Mouse (Mus musculus) layer of hippocampus, adult 2 months (tissue): Measurements from ENCODE around the gene Mtor. TPM values are rescaled to one million over a fixed set of nuclear protein-coding genes. Genes with fewer than 3 reads are reported as not detected.

Experiments used
- DNase-seq, 2 experiments: peaks; one replicate each; pipeline ENCODE4 v3.0.0; 2022; ENCODE audit warnings: low spot score in 2 of 2
- H3K27ac ChIP-seq: fragments of 200-600 bp; 2 replicates; pipeline ENCODE4 v1.8.1; 2022
- H3K4me3 ChIP-seq: fragments of 200-600 bp; 2 replicates; pipeline ENCODE4 v1.8.1; 2022; ENCODE audit warnings: mild to moderate bottlenecking
- CTCF ChIP-seq: fragments of 200-600 bp; conservative IDR thresholded peaks from 2 replicates; pipeline ENCODE4 v1.8.1; 2022; ENCODE audit warnings: antibody characterized with exemption, mild to moderate bottlenecking, moderate library complexity
- total RNA-seq, 2 experiments: library from RNA; stranded (reverse); gene quantifications; 2 replicates each; pipeline ENCODE4 v1.2.3; 2021

Mtor gene
- total RNA-seq, 2 experiments from 2014 or later = 95.2 to 100 TPM

- H3K27ac ChIP-seq = no peak overlapping the region
- no peak for TF ChIP-seq CTCF
Measured at GRCm38 (mm10) chr4:148531341-148531740, 82.9 kb downstream of the Mtor start.

DNA sequence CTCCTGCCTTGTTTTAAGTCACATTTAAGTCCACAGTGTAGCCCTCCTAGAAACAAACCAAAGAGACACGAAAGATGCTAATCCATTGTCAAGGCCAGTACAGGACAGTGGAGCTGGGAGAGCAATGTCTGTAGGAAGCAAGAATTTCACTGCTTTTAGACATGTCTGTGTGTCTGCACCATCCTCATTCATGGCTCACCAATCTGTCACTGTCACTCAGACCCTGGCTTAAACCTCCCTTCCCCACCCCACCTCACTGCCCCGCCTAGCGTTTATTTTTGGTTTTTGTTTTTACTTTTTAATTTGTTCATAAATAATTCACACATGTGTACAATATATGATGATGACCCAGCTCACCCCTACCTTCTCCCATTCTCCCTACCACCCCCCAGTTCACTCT is 84.1 kb downstream of the Mtor start:
- Histone ChIP-seq H3K4me3 (no peak overlapping the region), H3K27ac (no peak overlapping the region)
- TF ChIP-seq CTCF = no peak
- no peak for DNase-seq

More at GRCm38 (mm10) chr4:148531341-148531740, 82.9 kb downstream of the Mtor start:
- DNase-seq = no peak
- no peak overlapping the region for H3K4me3 ChIP-seq

DNA sequence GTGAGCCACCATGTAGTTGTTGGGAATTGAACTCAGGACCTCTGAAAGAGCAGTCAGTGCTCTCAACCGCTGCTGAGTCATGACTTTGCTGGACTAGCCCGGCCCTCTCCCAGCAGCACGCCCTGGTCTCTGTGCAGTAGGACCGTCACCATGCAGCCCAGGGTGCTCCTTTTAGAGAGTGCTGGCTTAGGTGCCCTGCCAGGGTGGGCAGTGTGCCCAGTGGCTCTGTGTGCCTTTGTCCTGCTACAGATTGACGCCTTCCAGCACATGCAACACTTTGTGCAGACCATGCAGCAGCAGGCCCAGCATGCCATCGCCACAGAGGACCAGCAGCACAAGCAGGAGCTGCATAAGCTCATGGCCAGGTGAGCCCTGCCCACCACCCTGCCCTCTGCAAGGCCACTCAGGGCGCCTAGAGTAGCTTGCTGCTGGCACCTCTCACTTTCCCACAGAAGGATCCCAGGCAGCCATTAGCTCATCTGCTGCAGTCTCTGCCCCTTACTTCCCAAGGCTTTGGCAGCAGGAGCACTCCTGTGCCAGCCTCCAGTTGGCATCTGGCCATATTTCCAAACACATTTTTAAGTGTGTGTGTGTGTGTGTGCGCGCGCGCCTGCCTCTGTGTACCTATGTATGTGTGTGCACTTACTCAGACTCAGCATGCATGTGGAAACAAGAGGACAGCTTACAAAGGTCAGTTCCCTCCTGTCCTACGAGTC is 85.4 kb downstream of the Mtor start:
- no peak for TF ChIP-seq CTCF
- DNase-seq = no peak
- peak overlapping the region; percentile 40; the same call in 1 of the 2 replicates for H3K27ac ChIP-seq
- no peak overlapping the region for H3K4me3 ChIP-seq

DNA sequence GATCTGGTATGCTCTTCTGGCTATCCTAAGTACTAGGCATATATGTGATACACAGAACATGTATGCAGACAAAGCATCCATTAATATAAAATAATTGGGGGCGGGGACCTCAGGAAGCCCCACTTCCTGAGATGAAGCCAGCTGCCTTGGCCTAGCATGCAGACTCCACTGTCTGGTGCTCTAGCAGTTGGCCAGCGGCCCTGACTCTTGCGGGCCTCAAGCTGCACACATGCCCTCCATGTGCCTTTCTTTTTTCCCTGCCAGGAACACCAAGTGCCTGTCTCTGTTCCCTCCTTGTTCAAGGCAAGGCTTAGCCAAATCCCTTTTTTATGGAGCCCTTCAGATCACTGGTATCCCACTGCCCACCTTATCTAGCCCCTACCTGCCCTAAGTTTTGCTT is 87.5 kb downstream of the Mtor start:
- no peak overlapping the region for H3K27ac ChIP-seq
- no peak for DNase-seq

GRCm38 (mm10) chr4:148549106-148549505 is 100.7 kb downstream of the Mtor start:
- H3K27ac ChIP-seq = no peak overlapping the region

More for the DNA sequence above, 87.5 kb downstream of the Mtor start:
- H3K4me3 ChIP-seq = no peak overlapping the region
- no peak for TF ChIP-seq CTCF

GRCm38 (mm10) chr4:148557766-148558165 is 109.4 kb downstream of the Mtor start:
- Histone ChIP-seq H3K4me3 (peak overlapping the region; percentile 85), H3K27ac (peak overlapping the region; percentile 100)
- DNase-seq = no peak
- no peak for TF ChIP-seq CTCF

More at GRCm38 (mm10) chr4:148549106-148549505, 100.7 kb downstream of the Mtor start:
- DNase-seq = no peak
- TF ChIP-seq CTCF = no peak
- H3K4me3 ChIP-seq = no peak overlapping the region

DNA sequence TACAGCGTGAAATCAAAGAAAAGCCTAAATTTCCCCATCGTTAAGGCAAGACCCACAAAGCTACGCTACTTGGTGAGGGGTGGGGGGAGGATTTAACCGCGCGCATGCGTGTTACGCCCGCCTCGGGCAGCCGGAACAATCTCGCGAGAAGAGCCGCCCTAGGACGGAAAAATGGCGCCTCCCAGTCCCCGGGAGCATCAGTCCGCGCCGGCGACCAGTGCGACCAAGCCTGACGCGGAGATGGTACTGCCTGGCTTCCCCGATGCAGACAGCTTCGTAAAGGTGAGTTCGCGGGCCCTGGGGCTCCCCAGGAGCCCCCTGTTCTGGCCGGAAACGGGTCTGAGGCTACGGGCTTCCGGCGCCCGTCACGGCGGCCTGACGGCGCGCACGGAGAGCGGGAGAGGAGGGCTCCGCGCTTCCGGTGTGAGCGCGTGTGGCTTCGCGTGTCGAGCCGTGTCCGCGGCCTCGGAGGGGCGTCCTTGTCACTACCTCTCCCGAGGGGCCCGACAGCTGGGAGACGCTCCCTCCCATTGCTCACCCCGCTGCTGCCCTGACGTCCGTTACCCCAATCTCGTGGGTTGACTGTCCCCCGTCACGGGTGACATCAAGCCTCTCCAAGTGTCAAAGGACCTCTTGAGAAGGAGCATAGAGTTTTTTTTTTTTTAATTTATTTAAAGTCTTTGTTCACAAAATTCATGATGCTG is 110.0 kb downstream of the Mtor start, which contains the start of gene Exosc10:
Gene Exosc10 (plus strand): TSS at position 133 of the 704 bp plus-strand sequence.
- DNase-seq = peak; percentile 79 to 84
- Histone ChIP-seq H3K27ac (peak within 1 kb of the TSS; percentile 100), H3K4me3 (peak within 1 kb of the TSS; percentile 85)
- no peak; the same call in 1 of the 2 replicates for TF ChIP-seq CTCF

DNA sequence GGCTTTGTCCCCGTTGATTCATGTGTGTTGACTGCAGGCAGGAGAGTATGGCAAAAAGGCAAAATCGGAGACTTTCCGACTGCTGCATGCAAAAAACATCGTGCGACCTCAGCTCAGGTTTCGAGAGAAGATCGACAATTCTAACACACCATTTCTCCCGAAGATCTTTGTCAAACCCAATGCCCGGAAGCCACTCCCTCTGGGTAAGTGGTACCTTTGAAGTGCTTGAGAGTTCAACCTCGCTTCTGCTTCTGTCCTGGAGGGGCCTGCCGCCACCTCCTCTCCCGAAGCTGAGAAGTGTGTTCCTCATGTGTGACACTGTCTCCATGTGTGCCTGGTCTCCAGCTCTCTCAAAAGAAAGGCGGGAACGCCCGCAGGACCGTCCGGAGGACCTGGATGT is 114.3 kb downstream of the Mtor start:
- no peak for DNase-seq
- H3K4me3 ChIP-seq = no peak overlapping the region
- TF ChIP-seq CTCF = no peak
- no peak overlapping the region for H3K27ac ChIP-seq

DNA sequence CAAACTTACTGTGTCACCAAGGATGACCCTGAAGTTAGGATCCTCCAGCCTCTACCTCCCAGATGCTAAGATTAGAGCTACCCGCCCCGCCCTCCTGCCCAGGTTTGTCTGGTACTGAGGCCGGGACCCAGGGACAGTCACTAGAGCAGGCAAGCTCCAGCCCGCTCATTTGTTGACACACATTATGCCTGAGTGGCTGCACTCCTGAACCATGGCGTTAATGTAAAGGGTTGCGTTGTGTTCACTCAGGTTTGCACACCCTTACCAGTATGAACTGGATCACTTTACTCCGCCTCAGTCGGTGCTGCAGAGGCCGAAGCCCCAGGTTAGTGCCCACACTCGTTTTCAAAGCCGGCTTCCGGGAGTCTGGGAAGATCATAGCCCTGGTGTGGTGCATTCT is 115.2 kb downstream of the Mtor start:
- no peak for DNase-seq
- H3K4me3 ChIP-seq = no peak overlapping the region
- H3K27ac ChIP-seq = no peak overlapping the region
- TF ChIP-seq CTCF = no peak

DNA sequence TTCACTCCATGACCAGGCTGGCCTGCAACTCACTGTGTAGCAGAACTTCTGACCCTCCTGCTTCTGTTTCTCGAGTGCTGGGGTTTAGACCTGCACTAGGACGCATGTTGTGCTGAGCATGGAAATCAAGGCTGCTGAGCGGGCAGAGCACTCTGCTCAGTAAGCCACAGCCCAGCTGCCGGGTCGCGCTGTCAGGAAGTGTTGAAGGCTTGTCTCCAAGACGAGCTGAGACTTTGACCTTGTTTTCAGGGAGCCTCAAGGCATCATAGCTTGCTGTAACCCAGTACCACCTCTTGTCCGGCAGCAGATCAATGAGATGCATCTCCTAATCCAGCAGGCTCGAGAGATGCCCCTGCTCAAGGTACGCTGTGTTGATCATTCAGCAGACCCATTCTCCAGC is 121.7 kb downstream of the Mtor start:
- no peak for TF ChIP-seq CTCF
- no peak overlapping the region for H3K27ac ChIP-seq
- no peak overlapping the region for H3K4me3 ChIP-seq
- no peak for DNase-seq

- no peak for TF ChIP-seq CTCF
- Histone ChIP-seq H3K4me3 (no peak overlapping the region), H3K27ac (no peak overlapping the region)
- DNase-seq = no peak
Measured at GRCm38 (mm10) chr4:148570693-148571295, 122.4 kb downstream of the Mtor start.

DNA sequence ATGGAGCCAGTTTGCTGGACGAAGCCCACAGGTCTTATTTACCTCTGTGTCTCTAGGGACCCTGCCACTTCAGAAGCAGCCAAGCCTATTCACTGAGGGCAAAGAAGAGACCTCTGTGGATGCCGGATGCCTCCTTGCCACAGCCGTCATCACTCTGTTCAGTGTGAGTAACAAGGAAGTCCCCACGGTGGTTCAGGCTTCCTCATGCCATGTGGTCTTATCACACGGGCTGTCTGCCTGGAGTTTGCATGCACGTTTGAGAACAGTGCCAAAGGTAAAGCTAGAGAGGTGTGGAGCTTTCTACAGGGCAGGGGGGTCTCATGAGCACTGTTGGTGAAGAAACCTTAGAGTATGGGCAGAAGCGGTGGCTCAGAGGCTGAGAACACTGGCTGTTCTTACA is 124.8 kb downstream of the Mtor start:
- TF ChIP-seq CTCF = no peak
- no peak overlapping the region for H3K27ac ChIP-seq
- no peak for DNase-seq
- H3K4me3 ChIP-seq = no peak overlapping the region

DNA sequence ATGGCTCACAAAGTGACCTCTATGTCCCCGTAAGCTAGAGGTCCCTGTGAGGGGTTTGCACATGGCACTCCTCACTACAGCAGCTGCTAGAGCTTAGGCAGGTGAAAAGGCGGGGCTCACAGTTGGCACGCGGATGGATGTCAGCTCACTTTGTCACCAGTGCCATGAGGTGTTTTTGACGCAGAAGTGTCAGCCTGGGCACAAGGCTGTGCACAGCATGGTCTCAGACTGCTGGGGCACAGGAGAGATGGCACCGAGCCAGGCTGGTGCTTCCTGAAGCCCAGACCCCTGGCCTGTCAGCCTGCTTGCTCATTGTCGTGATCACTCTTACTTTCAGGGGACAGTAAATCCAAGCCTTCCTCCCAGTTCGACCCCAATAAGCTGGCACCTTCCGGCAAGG is 132.4 kb downstream of the Mtor start:
- TF ChIP-seq CTCF = no peak
- Histone ChIP-seq H3K4me3 (no peak overlapping the region), H3K27ac (no peak overlapping the region)
- no peak for DNase-seq
